Mouse (Mus musculus): ENCODE results near the gene Alox5ap.

GRCm38 (mm10) chr5:149312884-149313652, 48.5 kb downstream of the Alox5ap start:
- TF ChIP-seq CTCF (IDR thresholded peaks at IDR 0.05) (no peak), POLR2A (IDR thresholded peaks at IDR 0.05; ENCODE audit: insufficient read depth, low read depth, low read length) (no peak), EP300 (IDR thresholded peaks at IDR 0.05; ENCODE audit: insufficient read depth, low read depth, low read length) (no peak)
